Mouse (Mus musculus): ENCODE measurements at regions not wholly inside any gene's neighbourhood (a gene's known extent, or its start where the extent isn't known, plus 50 kb on each side); places are given as distances from the start of the nearest gene placed in this dataset.

DNA sequence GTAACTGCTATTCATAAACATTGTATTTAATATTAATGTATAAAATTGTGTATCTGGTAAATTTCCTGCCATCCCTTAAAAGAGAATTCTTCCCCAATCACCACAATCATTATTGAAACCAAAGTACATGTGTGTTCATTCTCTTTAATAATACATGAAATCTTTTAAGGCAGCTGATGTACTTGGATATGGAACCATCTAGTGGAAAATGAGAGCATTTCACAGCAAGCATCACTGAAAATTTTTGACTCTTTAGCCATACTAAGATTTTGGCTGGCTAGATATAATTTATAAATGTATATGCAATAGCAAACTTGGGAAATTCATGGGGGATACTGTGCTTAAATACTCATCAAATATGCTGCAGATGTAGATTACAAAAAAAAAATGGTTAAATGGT is 467.8 kb upstream of the Ndn start:
- Histone ChIP-seq H3K36me3 (ENCODE audit: control insufficient read depth, insufficient read depth, low read length) (no peaks in the 10 kb centered on the region), H3K9ac (ENCODE audit: low read depth, low read length) (no peak overlapping the region), H3K27ac (replicated peaks; ENCODE audit: insufficient read depth, low read depth, low read length) (no peak overlapping the region), H3K4me3 (ENCODE audit: insufficient read depth, low read depth, low read length) (no peak overlapping the region), H3K4me1 (ENCODE audit: control insufficient read depth, insufficient read depth, low read length) (no peaks in the 10 kb centered on the region), H3K79me2 (ENCODE audit: control insufficient read depth, insufficient read depth, low read length) (no peaks in the 10 kb centered on the region), H3K27me3 (ENCODE audit: control insufficient read depth, insufficient read depth, low read length) (no peaks in the 10 kb centered on the region)
- TF ChIP-seq POLR2A (IDR thresholded peaks at IDR 0.05; ENCODE audit: extremely low read depth, insufficient read depth, low read length), result no peak
- peak; percentile 8; the same call in 1 of the 2 replicates for TF ChIP-seq CTCF (IDR thresholded peaks at IDR 0.05; ENCODE audit: low read depth, low read length)
- no peak for DNase-seq (ENCODE audit: extremely low read depth, low read depth, low spot score)
